Mouse (Mus musculus) liver (tissue): ENCODE measurements around the gene Hist1h2bb.

Experiments
- DNase-seq: peaks from one replicate; pipeline ENCODE4 v3.0.0-alpha.2; 2020; ENCODE audit warnings: mixed read lengths

Hist1h2bb gene

DNA sequence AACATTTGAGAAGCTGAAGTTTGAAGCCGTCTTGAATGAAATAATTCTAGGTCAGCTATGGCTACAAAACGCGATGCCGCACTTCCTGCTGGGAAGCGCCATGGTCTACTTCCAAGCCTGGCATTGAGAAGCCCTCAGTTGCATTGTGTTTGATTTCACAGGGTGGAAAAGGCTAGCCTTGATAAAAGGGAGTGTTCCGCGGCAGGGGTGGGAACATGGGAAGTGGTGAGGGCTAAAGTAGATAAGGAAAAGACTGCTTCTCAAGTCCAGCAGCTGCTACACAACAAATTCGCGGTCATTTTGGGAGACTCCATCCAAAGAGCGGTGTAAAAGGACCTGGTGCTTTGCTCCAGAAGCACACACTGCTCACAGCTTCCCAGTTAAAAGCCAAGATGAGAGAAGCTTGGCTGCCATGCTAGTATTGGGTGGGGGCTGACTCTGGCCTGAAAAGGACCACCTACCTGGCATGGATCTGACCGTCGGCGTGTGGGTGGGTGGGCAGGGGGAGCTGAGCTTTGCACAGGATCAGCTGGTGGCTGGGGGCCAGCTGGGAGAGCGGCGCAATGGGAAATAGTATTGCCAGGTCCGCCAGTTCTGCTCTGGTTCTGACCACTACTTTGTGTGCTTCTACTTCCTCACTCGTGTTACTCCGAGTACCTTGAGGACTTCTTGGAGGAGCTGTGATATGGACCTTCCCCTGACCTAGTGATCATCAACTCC lies 17.9 kb upstream of the Hist1h2bb start:
- peak; percentile 58 for DNase-seq

DNA sequence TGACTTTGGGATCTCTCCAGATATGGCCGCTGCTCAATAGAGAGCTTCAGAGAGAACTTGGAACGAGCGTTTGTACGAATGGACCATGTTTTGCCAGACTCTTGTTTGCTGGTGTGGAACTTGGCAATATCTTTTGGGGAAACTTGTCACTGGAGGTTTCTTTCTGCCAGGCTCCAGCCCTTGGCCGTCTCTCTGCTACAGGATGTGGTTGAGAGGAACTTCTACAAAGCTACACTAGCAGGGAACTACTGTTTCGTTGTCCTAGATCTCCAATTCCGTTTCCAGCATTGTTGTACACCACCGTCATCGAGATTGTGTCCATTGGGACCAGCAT lies 17.4 kb upstream of the Hist1h2bb start:
- no peak for DNase-seq

DNA sequence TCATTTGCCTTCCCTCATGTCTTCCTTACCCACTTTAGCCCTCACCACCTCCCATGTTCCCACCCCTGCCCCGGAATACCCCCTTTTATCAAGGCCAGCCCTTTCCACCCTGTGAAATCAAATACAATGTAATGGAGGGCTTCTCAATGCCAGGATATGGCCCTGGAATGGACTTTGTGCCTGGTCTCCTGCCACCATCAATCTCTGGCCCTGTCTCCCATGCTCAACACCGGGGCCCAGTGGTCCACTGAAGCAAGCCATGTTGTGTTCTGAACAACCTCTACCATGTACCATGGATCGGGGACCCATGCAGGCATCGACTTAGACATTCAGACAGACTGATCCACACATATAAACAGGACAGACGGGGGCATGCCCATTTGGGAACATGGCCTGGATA lies 16.8 kb upstream of the Hist1h2bb start:
- DNase-seq, result no peak

DNA sequence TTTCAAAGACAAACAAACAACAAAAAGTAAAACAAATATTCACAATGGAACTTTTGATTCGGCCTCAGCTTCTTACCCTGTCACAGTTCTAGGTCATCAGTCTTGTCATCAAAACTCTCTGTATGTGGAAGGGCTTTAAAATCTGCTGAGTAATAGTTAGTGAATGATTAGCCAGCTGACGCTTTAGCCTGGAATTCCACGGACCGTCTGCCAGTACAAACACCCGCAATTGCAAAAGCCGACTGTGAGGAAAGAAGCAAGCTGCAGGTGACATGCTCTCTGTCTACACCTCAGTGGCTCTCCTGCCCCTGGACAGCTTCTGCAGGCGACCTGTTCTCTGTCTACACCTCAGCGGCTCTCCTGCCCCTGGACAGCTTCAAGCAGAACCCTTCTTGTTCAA lies 16.1 kb upstream of the Hist1h2bb start:
- no peak for DNase-seq

DNA sequence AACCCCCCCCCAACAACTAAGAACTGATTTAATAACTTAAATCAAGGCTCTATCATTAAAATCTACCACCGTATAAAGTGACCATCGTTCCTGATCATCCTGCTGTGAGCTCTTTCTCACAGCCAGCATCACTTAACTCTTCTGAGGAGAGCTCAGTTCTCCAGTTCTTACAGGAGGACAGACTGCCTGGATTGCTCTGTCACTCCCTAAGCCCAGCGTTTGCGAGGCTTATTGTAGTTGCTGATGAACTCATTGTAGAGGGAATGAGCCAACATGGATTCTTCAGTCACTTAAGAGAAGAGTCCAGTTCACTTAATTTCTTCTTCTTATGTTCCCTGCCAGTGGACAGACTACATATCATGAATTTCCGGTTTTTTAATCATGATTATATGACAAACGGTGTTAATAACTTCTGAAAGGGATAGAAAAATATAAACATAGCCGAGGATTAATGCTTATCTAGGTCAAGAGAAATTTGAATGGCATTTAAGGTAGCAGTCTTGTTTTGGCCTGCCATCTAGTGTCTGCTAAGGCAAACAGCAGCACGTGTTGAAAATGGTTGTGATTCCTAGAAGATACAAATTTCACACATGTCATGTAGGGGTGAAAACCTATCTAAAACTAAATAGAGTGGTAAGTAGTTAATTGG lies 14.3 kb upstream of the Hist1h2bb start:
- no peak for DNase-seq

DNA sequence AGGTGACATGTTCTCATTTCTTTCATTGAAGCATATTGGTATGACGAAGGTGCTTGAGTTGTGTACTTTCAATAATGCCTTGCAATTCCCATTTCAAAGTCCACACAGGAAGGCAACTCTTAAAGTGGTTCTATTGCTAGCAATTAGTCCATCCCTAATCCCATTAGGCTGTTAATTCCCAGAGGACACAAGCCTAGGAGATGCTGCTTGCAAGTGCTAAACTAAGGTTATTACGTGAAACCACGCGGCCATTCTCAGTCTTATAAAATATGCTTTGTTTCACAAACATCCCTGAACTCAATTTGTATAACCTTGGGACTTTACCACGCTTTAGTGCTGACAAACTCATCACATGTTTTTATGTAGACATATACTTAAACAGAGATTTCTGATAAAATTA lies 9.4 kb upstream of the Hist1h2bb start:
- DNase-seq, result no peak

DNA sequence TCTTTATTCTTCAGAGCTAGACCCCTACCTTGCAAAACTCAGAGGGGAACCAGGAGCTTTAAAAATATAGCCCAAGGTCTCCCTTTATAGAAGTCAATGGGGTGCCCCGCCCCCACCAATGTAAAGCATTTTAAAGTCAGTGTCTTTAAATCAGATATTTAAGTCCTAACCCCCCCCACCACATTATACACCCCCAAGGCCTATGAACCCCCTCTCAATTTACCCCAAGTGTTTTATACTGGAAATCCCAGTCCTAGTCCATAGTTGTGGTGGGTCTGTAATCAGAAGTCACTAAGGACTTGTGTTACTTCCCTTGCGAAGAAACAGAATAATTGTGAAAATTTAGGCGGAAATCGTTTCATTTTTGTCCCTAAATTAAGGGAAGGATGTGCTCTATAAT lies 8.5 kb upstream of the Hist1h2bb start:
- DNase-seq, result peak; percentile 65

DNA sequence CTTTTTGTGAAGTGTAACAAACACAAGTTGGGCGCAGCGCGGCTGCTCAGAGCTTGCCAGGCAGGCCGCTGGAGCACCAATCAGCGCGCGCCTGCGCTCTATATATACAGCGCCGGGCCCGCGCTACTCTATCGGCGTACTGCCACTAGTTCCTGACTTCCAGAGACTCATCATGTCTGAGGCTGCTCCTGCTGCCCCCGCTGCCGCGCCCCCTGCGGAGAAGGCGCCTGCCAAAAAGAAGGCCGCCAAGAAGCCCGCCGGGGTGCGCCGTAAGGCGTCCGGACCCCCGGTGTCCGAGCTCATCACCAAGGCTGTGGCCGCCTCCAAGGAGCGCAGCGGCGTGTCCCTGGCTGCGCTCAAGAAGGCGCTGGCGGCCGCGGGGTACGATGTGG lies 7.9 kb upstream of the Hist1h2bb start, which contains the start of gene Hist1h1c:
Gene Hist1h1c (plus strand): TSS at position 132 of the 392 bp plus-strand sequence.
- DNase-seq, result peak; percentile 96

DNA sequence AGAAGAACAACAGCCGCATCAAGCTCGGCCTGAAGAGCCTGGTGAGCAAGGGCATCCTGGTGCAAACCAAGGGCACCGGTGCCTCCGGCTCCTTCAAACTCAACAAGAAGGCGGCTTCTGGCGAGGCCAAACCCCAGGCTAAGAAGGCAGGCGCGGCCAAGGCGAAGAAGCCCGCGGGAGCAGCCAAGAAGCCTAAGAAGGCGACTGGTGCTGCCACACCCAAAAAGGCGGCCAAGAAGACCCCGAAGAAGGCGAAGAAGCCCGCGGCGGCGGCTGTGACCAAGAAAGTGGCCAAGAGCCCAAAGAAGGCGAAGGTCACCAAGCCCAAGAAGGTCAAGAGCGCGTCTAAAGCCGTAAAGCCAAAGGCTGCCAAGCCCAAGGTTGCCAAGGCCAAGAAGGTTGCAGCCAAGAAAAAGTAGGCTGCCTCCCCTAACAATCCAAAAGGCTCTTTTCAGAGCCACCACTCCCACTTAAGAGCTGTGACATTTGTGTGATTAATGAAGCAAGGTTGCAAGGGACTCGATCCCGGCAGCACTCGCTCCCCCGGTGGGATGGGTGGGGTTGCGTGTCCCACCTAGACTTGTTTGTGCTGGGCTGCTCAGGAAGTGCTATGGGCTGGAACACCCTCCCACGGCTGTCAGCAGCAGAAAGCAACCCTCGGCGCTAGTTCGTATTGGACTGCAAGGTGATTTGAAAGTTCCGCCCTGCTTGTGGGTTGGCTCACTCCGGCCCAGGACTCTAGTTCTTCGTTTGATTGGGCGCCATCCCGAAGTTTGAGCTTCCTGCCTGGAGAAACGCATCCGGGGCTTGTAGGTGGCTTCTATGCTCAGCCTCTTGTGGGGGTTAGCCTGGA lies 7.2 kb upstream of the Hist1h2bb start:
- DNase-seq, result peak; percentile 93

DNA sequence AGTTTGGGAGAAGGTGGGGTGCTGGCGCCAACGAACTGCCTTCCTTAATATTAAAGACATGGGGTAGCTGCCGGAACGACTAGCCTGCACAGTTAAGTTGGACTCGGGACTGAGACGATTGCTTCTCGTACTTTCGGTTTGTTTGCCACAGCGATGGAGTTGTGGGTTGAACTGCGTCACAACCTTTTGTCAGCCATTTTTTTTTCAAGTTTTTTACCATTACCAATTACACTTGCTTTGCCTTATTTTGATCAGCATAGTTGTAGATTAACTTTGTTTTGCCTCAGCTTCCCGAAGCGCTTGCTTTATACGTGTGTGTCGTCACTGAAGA lies 6.6 kb upstream of the Hist1h2bb start:
- DNase-seq, result no peak

DNA sequence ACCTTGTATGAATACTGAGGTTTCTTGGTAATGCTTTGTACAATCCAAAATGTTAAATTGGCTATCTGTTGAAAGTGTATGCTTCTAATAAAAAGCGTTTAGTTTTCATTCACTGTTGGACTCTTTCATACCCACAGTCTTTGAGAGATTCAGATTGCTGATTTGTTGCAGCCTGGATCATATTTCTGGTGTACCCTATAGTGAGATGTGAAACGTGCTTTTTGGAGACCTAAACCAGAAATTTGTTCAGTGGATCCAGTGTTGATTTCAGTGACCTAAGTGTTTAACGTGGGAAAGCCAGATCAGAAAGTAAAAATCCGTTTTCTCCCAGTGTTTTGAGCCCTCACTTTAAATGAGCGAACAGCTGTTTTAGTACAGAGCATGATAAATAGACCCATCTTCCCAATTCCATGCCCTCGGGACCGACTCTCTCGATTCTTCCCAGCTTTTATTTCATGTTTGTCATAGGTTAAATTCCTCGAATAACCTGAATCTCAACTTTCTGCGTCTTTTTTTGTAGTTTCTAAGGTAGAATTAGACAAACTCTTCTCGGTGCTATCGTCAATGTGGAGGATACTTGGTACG lies 6.2 kb upstream of the Hist1h2bb start:
- DNase-seq, result no peak

DNA sequence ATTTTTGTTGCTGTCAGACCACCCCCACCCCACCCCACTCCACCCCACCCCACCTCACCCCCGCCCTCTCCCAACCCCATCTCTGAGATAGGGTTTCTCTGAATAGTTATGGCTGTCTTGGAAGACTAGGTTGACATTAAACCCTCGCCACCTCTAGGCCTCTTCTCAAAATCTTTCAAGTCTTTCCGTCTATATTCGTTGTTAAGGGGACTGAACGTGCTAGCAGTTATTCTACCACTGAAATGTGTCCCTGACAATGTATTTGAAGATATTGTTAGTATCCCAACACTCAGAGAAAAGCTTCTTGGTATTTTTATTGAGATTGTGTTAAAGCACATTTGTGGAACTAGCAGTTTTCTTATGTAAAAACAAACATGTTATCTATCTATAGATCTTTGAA lies 5.6 kb upstream of the Hist1h2bb start:
- DNase-seq, result peak; percentile 55

DNA sequence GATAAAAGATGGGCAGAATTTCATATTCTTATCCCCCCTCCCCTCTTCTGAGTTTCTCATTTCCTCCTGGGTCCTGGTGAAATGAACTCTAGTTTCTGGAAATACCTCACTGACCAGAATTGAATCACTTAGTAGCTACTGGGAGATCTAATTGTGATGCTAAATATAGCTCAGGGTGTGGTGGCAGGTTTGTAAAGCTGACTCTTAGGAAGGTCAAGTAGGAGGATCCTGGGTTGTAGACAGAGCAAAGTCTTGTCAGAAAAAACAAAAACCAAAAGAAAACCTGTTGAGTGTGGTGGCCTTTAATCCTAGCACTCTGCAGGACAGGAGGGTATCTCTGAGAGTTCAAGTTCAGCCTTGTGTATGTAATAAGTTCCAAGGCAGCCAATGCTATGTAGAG lies 4.5 kb upstream of the Hist1h2bb start:
- no peak for DNase-seq

DNA sequence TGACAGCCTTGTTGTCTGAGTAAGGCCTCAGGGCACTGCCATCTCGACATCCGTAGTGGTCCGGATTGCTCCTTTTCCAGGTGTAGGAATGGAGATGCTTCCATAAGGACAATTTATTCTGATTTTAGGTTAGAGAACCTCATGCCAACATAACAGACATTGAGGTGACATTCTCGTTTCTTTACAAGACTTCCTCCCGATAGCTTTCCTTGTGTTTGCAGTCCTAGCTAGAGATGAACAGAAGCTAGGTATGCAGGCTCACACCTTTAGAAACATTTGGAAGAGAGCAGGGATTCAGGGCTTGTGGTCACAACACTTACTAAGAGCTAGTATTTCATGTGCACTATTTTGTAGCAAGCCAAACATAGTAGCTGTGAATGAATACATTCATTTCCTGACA lies 3.3 kb upstream of the Hist1h2bb start:
- no peak for DNase-seq

DNA sequence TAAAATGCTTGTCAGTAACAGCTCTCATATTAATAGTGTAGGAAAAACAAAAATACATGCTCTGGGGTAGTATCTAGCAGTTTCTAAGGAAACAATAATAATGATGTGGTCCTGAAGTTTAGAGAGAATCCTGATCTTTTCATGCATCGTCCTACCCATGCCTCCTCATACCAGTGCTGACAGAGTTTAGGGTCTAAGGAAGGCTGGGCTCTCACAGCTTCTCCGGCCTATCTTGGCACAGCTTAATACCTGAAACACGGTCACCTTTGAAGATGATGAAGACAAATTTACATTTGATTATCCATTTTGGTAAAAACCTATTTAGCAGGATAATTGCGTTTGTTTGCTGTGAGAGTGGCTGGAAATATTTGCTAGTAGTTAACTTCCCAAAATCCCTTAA lies 2.6 kb upstream of the Hist1h2bb start:
- no peak for DNase-seq

DNA sequence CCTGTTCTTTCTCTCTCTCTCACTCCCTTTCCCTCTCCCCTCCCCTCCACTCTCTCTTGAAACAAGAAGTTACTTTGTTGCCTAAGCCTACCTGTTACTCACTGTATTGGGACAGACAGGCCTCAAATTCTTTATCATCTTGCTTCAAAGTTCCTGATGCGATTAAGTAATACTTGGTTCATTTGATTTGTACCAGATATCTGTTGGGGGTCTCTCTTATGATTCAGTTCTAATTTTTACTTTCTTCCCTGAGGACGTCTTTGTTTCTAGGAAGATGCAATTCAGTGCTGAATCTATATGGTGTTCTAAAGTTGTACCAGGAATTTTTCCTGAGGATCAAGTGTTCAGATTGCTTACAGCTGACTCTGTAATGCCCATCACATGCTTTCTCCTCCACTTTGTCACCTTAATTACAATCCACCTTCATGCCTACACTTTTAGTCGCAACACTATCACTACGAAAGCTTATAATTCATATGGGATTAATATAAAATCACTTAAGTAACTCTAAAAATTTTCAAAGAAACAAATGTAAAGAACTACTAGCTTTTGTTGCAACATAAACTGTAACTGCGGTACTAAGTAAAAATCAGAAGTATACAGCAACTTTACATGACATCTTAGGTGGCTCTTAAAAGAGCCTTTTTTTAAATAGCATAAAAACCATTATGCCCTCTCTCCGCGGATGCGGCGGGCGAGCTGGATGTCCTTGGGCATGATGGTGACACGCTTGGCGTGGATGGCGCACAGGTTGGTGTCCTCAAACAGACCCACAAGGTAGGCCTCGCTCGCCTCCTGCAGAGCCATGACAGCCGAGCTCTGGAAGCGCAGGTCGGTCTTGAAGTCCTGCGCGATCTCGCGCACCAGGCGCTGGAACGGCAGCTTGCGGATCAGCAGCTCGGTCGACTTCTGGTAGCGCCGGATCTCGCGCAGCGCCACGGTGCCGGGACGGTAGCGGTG lies 1.8 kb upstream of the Hist1h2bb start:
- peak; percentile 53 for DNase-seq

DNA sequence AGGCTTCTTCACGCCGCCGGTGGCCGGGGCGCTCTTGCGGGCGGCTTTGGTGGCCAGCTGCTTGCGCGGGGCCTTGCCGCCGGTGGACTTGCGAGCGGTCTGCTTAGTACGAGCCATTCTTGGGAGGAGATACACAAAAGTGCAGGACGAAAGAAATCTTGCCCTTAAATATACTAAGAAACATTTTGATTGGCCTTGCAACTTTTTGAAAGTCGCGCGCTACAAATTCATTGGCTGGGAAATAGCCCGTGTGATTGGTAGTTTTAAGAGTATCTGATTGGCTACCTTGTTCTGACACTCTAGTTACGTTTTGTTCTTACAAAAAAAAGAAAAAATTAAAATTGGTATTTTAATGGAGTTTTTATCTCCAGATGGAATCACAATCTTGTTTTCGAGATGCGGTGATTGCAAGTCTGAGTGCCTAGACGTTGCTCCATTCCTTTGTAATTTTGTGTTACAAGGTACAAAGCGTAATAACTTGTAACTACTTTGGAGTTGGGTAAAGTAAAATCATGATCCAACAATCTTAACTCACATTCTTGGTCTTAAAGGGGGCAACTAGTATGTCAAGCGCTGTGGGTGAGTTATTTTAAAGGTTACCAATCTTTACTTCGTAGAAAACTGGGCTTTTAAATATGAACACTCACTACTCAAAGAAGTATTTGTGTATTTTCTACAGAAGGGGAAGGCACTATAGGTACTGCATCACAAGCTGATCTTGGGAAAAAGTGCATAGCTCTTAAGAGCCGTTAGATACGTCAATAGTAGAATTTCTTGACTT lies 963 bp upstream of the Hist1h2bb start, which contains the start of gene Hist1h3c:
Gene Hist1h3c (minus strand): TSS at position 222 of the 781 bp plus-strand sequence.
- DNase-seq, result peak; percentile 87

DNA sequence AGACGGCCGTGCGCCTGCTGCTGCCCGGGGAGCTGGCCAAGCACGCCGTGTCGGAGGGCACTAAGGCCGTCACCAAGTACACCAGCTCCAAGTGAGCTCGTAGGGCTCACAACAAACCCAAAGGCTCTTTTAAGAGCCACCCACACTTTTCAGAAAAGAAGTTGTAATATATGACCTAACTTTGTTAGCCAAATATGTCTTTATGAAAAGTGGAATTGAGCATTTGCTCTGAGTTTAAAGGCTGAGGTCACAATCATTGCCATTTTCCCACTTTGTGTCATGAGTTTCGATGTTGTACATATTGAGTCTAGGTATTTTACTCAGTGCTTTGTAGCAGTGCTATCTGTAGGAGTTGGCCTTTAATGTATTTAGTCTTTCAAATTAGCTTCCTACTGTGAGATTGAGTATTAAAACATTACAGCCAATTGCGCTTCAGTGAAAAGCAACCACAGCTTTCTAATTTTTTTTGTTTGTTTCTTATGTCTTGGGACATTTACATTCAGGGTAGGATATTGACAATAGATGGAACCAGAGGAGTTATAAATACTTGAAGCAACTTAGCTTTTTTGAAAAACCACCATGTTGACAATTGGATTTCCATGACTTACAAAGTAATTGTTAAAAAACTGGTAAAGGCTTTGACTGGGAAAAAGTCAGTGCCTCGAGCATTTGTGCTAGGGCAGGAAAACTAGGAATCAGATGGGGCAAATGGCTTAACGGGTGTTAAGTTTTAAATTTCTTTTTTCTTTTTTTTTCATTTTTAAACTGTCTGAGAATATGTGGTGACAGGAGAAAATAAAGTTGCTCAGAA lies 752 bp downstream of the Hist1h2bb start:
- peak; percentile 61 for DNase-seq

DNA sequence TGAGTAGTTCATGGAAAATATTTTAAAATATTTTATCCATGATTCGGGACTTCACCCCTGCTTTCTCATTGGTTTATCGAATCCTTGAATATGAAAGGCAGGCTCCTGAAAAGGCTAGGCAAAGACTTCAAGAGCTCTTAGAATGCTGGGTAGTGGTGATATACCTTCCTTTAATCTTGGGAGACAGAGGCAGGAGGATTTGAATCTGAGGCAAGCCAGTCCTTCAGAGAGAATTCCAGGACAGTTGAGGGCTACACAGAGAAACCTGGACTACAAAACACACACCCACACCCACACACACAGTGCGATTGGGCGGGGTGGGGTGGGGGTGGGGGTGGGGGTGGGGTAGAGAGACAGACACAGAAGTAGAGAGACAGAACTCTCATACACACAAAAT lies 1.4 kb downstream of the Hist1h2bb start:
- peak; percentile 83 for DNase-seq

DNA sequence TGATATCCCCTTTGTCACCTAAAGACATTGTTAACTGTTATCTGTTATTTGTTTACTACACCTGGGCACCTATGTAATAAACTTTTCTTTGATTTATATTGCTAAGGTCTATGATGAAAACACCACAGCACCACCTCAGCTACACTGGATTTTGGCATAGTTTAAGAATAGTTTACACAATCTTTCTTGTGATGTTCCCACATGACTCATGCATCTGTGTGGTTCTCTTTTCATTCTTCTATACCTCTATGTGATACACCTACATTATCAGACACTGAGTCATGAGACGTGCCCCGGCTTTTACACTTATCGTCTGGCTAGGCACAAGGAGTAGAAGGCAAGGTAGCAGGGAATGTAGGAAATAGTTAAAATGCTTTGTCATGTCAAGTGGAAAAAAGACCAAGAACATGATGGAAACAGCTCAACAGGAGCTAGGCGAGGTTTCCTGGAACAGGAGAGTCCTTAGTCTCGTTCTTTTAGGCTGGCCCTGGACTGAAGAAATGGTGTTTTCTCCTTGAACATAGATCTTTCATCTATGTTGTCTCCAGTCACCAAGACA lies 3.1 kb downstream of the Hist1h2bb start:
- DNase-seq, result no peak
